Comparison of ENCODE assay signal across 11 mouse cellular contexts in genomic region chr2:170308033-170308820, GRCm38 (mm10).
A peak's percentile ranks its signal among the peaks of the same experiment; 100 is the strongest.
DNase-seq lines count a peak whose midpoint lies in the region; ATAC-seq and TF ChIP-seq lines count a peak whose summit lies in the region.
"Had no signal": no experiment of that assay in that cellular context is flagged by ENCODE, and none has a peak within 500 bp of the region (broad histone marks: within the 10 kb centered on the region; RNA-seq: fewer than 3 reads in every experiment).

No protein-coding gene starts in this region.

- H3K9ac ChIP-seq in forebrain, embryonic 15.5 days (replicated peaks): no peak overlapping the region
- H3K9ac ChIP-seq in forebrain, embryonic 14.5 days (ENCODE audit: low read length): no peak overlapping the region
- no peak overlapping the region for H3K9ac ChIP-seq in midbrain, embryonic 11.5 days (ENCODE audit: low read length)
- no peak overlapping the region for H3K9ac ChIP-seq in hindbrain, embryonic 15.5 days
- H3K9ac ChIP-seq: liver, postnatal 0 days had no signal

- peak overlapping the region; percentile 47; the same call in 1 of the 2 replicates for H3K27ac ChIP-seq in forebrain, embryonic 15.5 days (replicated peaks)
- H3K27ac ChIP-seq in forebrain, embryonic 14.5 days (ENCODE audit: low read depth, low read length): no peak overlapping the region
- no peak overlapping the region for H3K27ac ChIP-seq in midbrain, embryonic 11.5 days (ENCODE audit: low read depth, low read length)
- H3K27ac ChIP-seq in midbrain, embryonic 10.5 days (replicated peaks): no peak overlapping the region
- H3K27ac ChIP-seq in hindbrain, embryonic 15.5 days (replicated peaks): peak overlapping the region; percentile 62
- H3K27ac ChIP-seq in small intestine, adult 2 months (ENCODE audit: insufficient read depth, low read depth, low read length): peak overlapping the region; percentile 44; the same call in 1 of the 2 replicates

- no peaks in the 10 kb centered on the region for H3K27me3 ChIP-seq in forebrain, embryonic 15.5 days
- no peaks in the 10 kb centered on the region for H3K27me3 ChIP-seq in forebrain, embryonic 14.5 days (replicated peaks; ENCODE audit: control insufficient read depth, insufficient read depth, low read length)
- no peaks in the 10 kb centered on the region for H3K27me3 ChIP-seq in midbrain, embryonic 11.5 days (ENCODE audit: control insufficient read depth, insufficient read depth, low read length)
- no peaks in the 10 kb centered on the region for H3K27me3 ChIP-seq in midbrain, embryonic 10.5 days (ENCODE audit: low read depth, poor library complexity, severe bottlenecking)
- no peaks in the 10 kb centered on the region for H3K27me3 ChIP-seq in hindbrain, embryonic 15.5 days
- H3K27me3 ChIP-seq in small intestine, adult 2 months (ENCODE audit: control insufficient read depth, insufficient read depth, low read length): no peaks in the 10 kb centered on the region

- no peaks in the 10 kb centered on the region for H3K9me3 ChIP-seq in forebrain, embryonic 15.5 days
- no peaks in the 10 kb centered on the region for H3K9me3 ChIP-seq in forebrain, embryonic 14.5 days (replicated peaks; ENCODE audit: control insufficient read depth, low read length)
- no peaks in the 10 kb centered on the region for H3K9me3 ChIP-seq in midbrain, embryonic 11.5 days (ENCODE audit: control insufficient read depth, low read length)
- H3K9me3 ChIP-seq in midbrain, embryonic 10.5 days (replicated peaks): no peaks in the 10 kb centered on the region
- no peaks in the 10 kb centered on the region for H3K9me3 ChIP-seq in hindbrain, embryonic 15.5 days

- ATAC-seq in forebrain, embryonic 15.5 days (replicated peaks): no peak
- ATAC-seq in forebrain, embryonic 14.5 days: no peak; the same call in 1 of the 2 replicates
- no peak for ATAC-seq in midbrain, embryonic 11.5 days (ENCODE audit: low FRiP score)
- ATAC-seq in hindbrain, embryonic 15.5 days (ENCODE audit: low FRiP score, low read depth): 0 out of 2 replicates have a peak, but pooled peaks have one; percentile 35

- no peak for TF ChIP-seq CTCF in small intestine, adult 2 months (IDR thresholded peaks at IDR 0.05; ENCODE audit: extremely low read depth, insufficient read length, insufficient replicate concordance, low read depth, low read length)

- TF ChIP-seq POLR2A in small intestine, adult 2 months (IDR thresholded peaks at IDR 0.05; ENCODE audit: low read depth, low read length): no peak

- 42% methylated on average over 10 of the region's 10 CpGs for WGBS in forebrain, embryonic 15.5 days
- 45% methylated on average over 10 of the region's 10 CpGs for WGBS in forebrain, embryonic 14.5 days
- WGBS in midbrain, embryonic 11.5 days: 66% methylated on average over 10 of the region's 10 CpGs
- 64% methylated on average over 10 of the region's 10 CpGs for WGBS in midbrain, embryonic 10.5 days
- WGBS in hindbrain, embryonic 15.5 days: 41% methylated on average over 10 of the region's 10 CpGs
- WGBS in small intestine, adult 2 months: 36% methylated on average over 10 of the region's 10 CpGs

- no peak overlapping the region for H3K4me2 ChIP-seq in forebrain, embryonic 15.5 days (replicated peaks)
- H3K4me2 ChIP-seq in forebrain, embryonic 14.5 days (ENCODE audit: low read length): no peak overlapping the region
- no peak overlapping the region for H3K4me2 ChIP-seq in midbrain, embryonic 11.5 days
- no peak overlapping the region for H3K4me2 ChIP-seq in hindbrain, embryonic 15.5 days

- DNase-seq in forebrain, embryonic 14.5 days (ENCODE audit: low spot score): no peak
- peak; percentile 79 for DNase-seq in midbrain, embryonic 11.5 days (ENCODE audit: low spot score, missing footprints)
- DNase-seq in midbrain, embryonic 10.5 days (ENCODE audit: low spot score): no peak
- DNase-seq in lung, postnatal 4 days: no peak
- DNase-seq in thymus, postnatal 25 days: no peak
- DNase-seq: kidney, postnatal 25 days had no signal

- no peak overlapping the region for H3K4me3 ChIP-seq in forebrain, embryonic 15.5 days
- H3K4me3 ChIP-seq in forebrain, embryonic 14.5 days (ENCODE audit: low read depth, low read length): no peak overlapping the region
- no peak overlapping the region for H3K4me3 ChIP-seq in midbrain, embryonic 11.5 days (ENCODE audit: low read depth, low read length)
- H3K4me3 ChIP-seq in midbrain, embryonic 10.5 days: no peak overlapping the region
- H3K4me3 ChIP-seq in hindbrain, embryonic 15.5 days: no peak overlapping the region
- no peak overlapping the region for H3K4me3 ChIP-seq in small intestine, adult 2 months (ENCODE audit: low read depth, low read length)

- peaks cover 26% of the 10 kb centered on the region for H3K4me1 ChIP-seq in forebrain, embryonic 15.5 days
- H3K4me1 ChIP-seq in forebrain, embryonic 14.5 days (ENCODE audit: control insufficient read depth, insufficient read depth, low read length): peaks cover 8% of the 10 kb centered on the region
- H3K4me1 ChIP-seq in midbrain, embryonic 11.5 days (ENCODE audit: control insufficient read depth, insufficient read depth, low read length): no peaks in the 10 kb centered on the region
- 0 out of 2 replicates have a peak, but pooled peaks cover 3% of the 10 kb centered on the region for H3K4me1 ChIP-seq in midbrain, embryonic 10.5 days
- H3K4me1 ChIP-seq in hindbrain, embryonic 15.5 days (replicated peaks): peaks cover 12% of the 10 kb centered on the region
- peaks cover 33% of the 10 kb centered on the region; the same call in 1 of the 2 replicates for H3K4me1 ChIP-seq in small intestine, adult 2 months (ENCODE audit: control insufficient read depth, insufficient read depth, insufficient read length, low read length)

- no peaks in the 10 kb centered on the region for H3K36me3 ChIP-seq in forebrain, embryonic 15.5 days
- H3K36me3 ChIP-seq in forebrain, embryonic 14.5 days (ENCODE audit: control insufficient read depth, insufficient read depth, low read length): no peaks in the 10 kb centered on the region
- no peaks in the 10 kb centered on the region for H3K36me3 ChIP-seq in midbrain, embryonic 11.5 days (ENCODE audit: control insufficient read depth, insufficient read depth, low read length)
- H3K36me3 ChIP-seq in midbrain, embryonic 10.5 days: no peaks in the 10 kb centered on the region
- H3K36me3 ChIP-seq in hindbrain, embryonic 15.5 days: no peaks in the 10 kb centered on the region
- H3K36me3 ChIP-seq in small intestine, adult 2 months (ENCODE audit: control insufficient read depth, insufficient read depth, low read length): no peaks in the 10 kb centered on the region
- H3K36me3 ChIP-seq: G1E had no signal

Comparison
In these comparisons a context has a peak if more than half of its experiments do, and no peak if none do; other contexts are left out.
1. H3K27ac ChIP-seq: peak in forebrain, embryonic 15.5 days (single experiment), hindbrain, embryonic 15.5 days (single experiment) and small intestine, adult 2 months (single experiment); none in forebrain, embryonic 14.5 days (single experiment), midbrain, embryonic 11.5 days (single experiment) and midbrain, embryonic 10.5 days (single experiment).